Mouse (Mus musculus) monocyte, adult 5-6 weeks (primary cell): ENCODE results near the gene Maff. TPM values are rescaled to one million over a fixed set of nuclear protein-coding genes. Genes with fewer than 3 reads are reported as not detected.

Experiments used
- ATAC-seq: fragments of 153-309, 156-312 bp; replicated peaks from 2 replicates; pipeline ENCODE4 v1.8.0; 2017; ENCODE audit warnings: mild to moderate bottlenecking; ENCODE audit not compliant: low TSS enrichment, insufficient number of reproducible peaks, severe bottlenecking, poor library complexity, low FRiP score
- total RNA-seq: library from RNA; stranded (forward); fragments of 200-1000, 200-491, 200-594 nt; gene quantifications from 3 replicates; pipeline ENCODE4 v1.2.3, GENCODE M21; 2017

The Maff gene
- total RNA-seq: 9.8 to 14.5 TPM (median 10.4 TPM) in 3 replicates

- no peak for ATAC-seq
Measured at GRCm38 (mm10) chr15:79346051-79346793, at the start of gene Maff. Maff (plus strand) TSS chr15:79346621.

DNA sequence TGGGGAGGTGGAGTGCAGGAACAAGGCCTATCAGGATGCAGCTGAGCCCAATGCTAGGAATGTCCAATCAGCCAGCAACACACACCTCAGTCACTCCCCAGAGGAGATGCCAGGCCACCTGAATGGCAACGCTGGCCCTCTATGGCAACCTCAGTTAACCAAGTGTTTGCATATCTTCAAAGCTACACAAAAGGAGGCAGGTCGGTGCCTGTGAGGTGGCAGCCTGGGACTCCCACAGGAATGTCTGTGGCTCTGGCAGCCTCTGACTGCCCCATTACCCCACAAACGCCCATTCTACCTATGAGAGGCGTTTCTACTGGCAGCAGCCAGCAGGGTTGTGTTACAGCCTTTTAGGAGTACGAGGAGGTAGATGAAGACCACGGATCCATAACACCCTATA, 47.9 kb upstream of the Maff start:
- no peak for ATAC-seq

DNA sequence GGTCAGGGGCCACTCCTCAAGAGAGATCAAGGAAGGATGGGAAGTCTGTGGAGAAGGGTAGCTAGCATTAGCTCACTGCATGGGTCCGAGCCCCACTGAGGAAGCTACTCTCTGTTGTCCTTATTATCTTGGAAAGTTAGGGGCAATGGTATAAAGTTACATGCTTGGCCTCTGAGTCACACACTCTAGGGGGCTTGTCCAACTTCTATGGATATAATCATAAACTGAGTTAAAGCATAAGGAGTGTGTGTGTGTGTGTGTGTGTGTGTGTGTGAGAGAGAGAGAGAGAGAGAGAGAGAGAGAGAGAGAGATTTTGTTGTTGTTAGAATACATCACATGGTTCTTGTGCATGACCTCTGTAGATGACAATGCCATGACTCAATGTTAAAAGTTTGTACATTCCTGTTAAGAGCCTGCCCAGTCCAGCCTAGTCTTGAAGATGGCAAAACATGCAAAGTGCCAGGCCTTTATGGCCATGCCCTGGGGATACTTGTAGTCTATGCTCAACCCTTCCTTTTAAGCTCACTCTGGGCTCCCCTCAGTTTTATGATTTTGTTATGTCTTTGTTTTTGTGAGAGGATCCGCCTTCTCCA, 46.8 kb upstream of the Maff start:
- no peak for ATAC-seq

- ATAC-seq: no peak
Measured at GRCm38 (mm10) chr15:79303725-79304124, 42.7 kb upstream of the Maff start.

GRCm38 (mm10) chr15:79304832-79305231, 41.6 kb upstream of the Maff start:
- no peak for ATAC-seq

GRCm38 (mm10) chr15:79306043-79306637, 40.3 kb upstream of the Maff start:
- no peak for ATAC-seq

DNA sequence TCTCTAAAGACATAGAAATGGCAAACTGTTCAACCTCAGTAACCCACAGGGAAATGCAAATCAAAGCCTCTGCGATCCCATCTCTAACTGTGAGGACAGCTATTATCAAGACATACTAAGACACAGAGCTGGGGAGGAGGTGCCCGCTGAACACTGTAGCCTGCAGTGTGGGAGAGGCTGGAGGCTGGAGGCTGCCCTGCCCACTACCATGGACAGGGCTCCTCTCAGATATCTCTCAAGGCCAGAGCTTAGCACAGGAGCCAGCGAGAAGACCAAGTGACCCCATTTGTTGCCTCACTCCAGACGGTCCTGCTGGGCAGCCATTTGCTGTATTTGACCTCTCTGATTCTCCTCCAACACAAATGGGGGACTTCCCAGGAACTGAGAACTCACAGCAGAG, 38.6 kb upstream of the Maff start:
- ATAC-seq: no peak

DNA sequence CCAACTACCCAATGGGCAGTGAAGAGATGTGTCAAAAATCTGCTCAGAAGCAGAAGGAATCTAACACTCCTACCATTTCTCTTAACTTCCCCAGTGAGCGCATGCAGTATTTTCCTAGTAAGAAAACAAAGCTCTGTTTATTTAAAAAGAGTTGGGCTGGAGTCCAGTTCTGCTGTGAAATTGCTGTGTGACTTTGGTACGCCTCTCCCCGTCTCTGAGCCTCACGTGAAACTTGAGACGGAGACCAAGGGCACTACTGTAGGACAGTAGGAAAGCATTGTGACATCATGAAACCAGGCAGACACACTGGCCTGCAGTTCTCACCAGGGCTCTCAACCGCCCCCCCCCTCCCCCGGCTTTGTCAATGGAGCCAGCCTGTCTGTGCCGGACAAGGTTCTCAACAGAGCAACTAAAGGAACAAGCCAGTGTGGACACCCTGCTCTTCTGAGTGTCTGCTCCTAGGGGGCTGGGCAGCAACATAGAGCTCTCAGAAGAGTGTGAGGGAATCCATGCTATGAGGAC, 32.5 kb upstream of the Maff start:
- no peak for ATAC-seq

GRCm38 (mm10) chr15:79321733-79322190, 24.7 kb upstream of the Maff start:
- no peak for ATAC-seq

- no peak for ATAC-seq
Measured at GRCm38 (mm10) chr15:79322281-79322990, 24.0 kb upstream of the Maff start.

DNA sequence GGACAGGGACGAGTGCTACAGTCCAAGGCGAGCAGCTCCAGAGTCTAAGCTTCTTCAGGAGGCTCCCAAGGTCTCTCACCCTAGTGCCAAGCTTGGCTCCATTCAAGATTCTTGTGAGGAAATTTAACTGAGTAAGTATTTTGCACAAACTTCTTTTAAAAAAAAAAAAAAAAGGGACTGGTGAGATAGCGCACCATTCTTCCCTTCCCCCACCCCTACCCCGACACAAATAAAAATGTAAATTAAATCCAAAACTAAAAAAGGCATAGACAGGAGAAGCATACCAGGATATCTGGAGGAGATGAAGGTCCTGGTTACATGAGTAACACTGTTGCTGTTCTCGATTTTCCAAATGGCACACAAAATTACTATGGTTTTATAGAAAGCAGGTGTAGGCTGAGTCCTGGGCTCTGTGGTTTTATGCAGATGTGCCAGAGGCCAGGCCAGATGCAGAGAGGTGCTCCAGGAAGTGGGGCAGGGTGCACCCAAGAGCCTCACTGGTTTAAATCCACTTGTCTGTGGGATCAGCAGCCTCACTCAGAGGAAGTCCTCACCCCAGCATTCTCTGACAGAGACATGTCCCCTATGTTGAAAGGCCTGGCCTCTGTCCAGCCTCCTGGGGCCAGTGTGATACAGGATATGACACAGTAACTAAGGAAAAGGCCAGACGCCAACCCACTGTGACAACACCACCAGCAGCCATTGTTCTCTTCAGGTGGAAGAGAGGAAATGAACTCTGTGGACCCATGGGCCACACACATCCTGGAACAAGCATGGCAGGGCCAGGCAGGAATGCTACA, 23.2 kb upstream of the Maff start:
- ATAC-seq: peak; percentile 24; the same call in 1 of the 2 replicates

DNA sequence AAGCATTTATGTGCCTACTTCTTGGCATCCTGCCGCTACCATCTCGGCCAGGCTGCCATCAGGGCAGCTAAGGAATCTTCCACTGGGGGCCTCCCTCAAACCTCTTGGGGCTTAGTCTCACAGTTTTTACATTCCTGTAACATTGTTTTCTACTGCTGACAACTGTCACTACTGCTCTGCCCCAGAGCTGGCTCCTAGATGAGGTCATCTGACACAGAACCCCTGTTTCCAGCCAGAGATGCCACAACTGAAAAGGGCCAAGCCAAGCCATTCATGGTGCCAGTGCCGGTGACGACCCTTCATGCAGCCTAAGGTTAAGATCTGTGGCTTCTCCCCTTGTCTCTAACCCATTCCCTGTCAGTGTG, 22.6 kb upstream of the Maff start:
- ATAC-seq: no peak

GRCm38 (mm10) chr15:79324373-79324772, 22.0 kb upstream of the Maff start:
- no peak for ATAC-seq

DNA sequence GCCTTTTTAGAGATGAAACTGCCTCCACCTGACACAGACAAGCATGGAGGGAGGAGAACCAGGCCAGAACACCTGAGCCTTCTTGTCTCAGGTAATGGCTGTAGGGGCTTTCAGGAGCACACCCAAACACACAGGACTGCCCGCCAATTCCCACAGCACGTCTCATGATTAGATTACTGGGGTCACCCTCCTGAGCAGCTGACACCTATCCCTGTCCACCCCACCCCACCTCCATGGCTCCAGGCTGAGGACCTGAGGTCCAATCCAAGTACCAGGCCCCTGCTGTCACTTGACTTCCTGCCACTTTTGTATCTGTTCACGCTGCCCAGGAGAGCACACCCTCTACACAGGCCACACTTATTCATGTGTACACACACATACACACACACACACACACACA, 20.7 kb upstream of the Maff start:
- ATAC-seq: no peak

DNA sequence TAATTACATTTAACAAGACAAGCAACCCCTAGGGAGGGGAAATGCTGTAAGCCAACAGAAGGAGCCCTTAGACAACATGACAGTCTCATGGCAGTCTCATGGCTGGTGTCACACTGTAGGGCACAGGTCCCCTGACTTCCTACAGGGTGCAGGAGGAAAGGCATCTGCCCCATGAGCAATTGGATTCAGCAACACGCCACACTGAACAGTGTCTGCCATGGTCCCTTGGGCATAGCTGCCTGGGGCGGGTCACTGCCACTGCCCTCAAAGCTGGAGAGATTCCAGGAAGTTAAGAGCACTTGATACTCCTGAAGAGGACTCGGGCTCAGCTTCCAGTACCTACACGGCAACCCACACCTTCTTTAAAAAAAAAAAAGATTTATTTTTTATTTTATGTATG, 20.2 kb upstream of the Maff start:
- ATAC-seq: no peak

GRCm38 (mm10) chr15:79326971-79327961, 19.2 kb upstream of the Maff start:
- ATAC-seq: no peak
